8 mouse cellular contexts compared by ENCODE assay signal in genomic region chr7:97580843-97581214, GRCm38 (mm10). TPM values are rescaled to one million over a fixed set of nuclear protein-coding genes. Genes with fewer than 3 reads are reported as not detected.
DNase-seq lines count a peak whose midpoint lies in the region; ATAC-seq and TF ChIP-seq lines count a peak whose summit lies in the region.

No protein-coding gene starts in this region.

- peak; percentile 41; the same call in 1 of the 2 replicates for TF ChIP-seq CTCF in kidney, postnatal 0 days (IDR thresholded peaks at IDR 0.05; ENCODE audit: low read depth)

- peaks cover 3% of the 10 kb centered on the region; the same call in 1 of the 2 replicates for H3K36me3 ChIP-seq in heart, embryonic 12.5 days
- H3K36me3 ChIP-seq in kidney, postnatal 0 days (ENCODE audit: insufficient read depth, low read length) = no peaks in the 10 kb centered on the region
- H3K36me3 ChIP-seq in liver, embryonic 11.5 days (ENCODE audit: control insufficient read depth, insufficient read depth, low read length) = no peaks in the 10 kb centered on the region
- no peaks in the 10 kb centered on the region for H3K36me3 ChIP-seq in stomach, embryonic 16.5 days (ENCODE audit: control insufficient read depth, insufficient read depth, low read length)

- H3K27me3 ChIP-seq in heart, embryonic 12.5 days (replicated peaks) = no peaks in the 10 kb centered on the region
- H3K27me3 ChIP-seq in kidney, postnatal 0 days (ENCODE audit: insufficient read depth, low read length) = no peaks in the 10 kb centered on the region
- no peaks in the 10 kb centered on the region for H3K27me3 ChIP-seq in liver, embryonic 11.5 days (replicated peaks; ENCODE audit: control insufficient read depth, insufficient read depth, low read length)
- H3K27me3 ChIP-seq in stomach, embryonic 16.5 days (ENCODE audit: control insufficient read depth, insufficient read depth, low read length) = no peaks in the 10 kb centered on the region

- H3K4me2 ChIP-seq in heart, embryonic 12.5 days = peak overlapping the region; percentile 81
- peak overlapping the region; percentile 68 for H3K4me2 ChIP-seq in kidney, postnatal 0 days (ENCODE audit: low read length)
- H3K4me2 ChIP-seq in liver, embryonic 11.5 days = peak overlapping the region; percentile 92
- peak overlapping the region; percentile 67 for H3K4me2 ChIP-seq in stomach, embryonic 16.5 days (ENCODE audit: low read depth, low read length)

- peak overlapping the region; percentile 99 for H3K9ac ChIP-seq in heart, embryonic 12.5 days
- peak overlapping the region; percentile 97 for H3K9ac ChIP-seq in kidney, postnatal 0 days (ENCODE audit: low read depth, low read length)
- peak overlapping the region; percentile 99 for H3K9ac ChIP-seq in liver, embryonic 11.5 days (ENCODE audit: low read depth, low read length)
- peak overlapping the region; percentile 100 for H3K9ac ChIP-seq in stomach, embryonic 16.5 days (ENCODE audit: low read length)

- peak; percentile 93 for DNase-seq in CD4-positive, CD25-positive, alpha-beta regulatory T cell, adult 2 months (ENCODE audit: low read depth, low spot score)
- peak; percentile 96 for DNase-seq in brain, adult 2 months (ENCODE audit: low read depth, low spot score)
- DNase-seq in kidney, postnatal 0 days (ENCODE audit: low spot score) = peak; percentile 96
- no peak for DNase-seq in liver, embryonic 11.5 days (ENCODE audit: low spot score)
- DNase-seq in naive thymus-derived CD4-positive, alpha-beta T cell, adult 2 months (ENCODE audit: low read depth) = peak; percentile 91

- 0% methylated on average over 11 of the region's 11 CpGs for WGBS in heart, embryonic 12.5 days
- WGBS in kidney, postnatal 0 days = 0% methylated on average over 11 of the region's 11 CpGs
- WGBS in liver, embryonic 11.5 days = 1% methylated on average over 11 of the region's 11 CpGs
- 1% methylated on average over 11 of the region's 11 CpGs for WGBS in stomach, embryonic 16.5 days

- peak overlapping the region; percentile 99 for H3K27ac ChIP-seq in heart, embryonic 12.5 days (ENCODE audit: poor library complexity, severe bottlenecking)
- H3K27ac ChIP-seq in kidney, postnatal 0 days = peak overlapping the region; percentile 99
- peak overlapping the region; percentile 99 for H3K27ac ChIP-seq in liver, embryonic 11.5 days (ENCODE audit: low read depth, low read length)
- H3K27ac ChIP-seq in stomach, embryonic 16.5 days (ENCODE audit: low read length) = peak overlapping the region; percentile 98

- peaks cover 5% of the 10 kb centered on the region for H3K4me1 ChIP-seq in heart, embryonic 12.5 days (replicated peaks)
- no peaks in the 10 kb centered on the region; the same call in 1 of the 2 replicates for H3K4me1 ChIP-seq in kidney, postnatal 0 days (replicated peaks; ENCODE audit: insufficient read depth, low read length)
- H3K4me1 ChIP-seq in liver, embryonic 11.5 days (replicated peaks; ENCODE audit: control insufficient read depth, insufficient read depth, low read length) = no peaks in the 10 kb centered on the region
- peaks cover 7% of the 10 kb centered on the region for H3K4me1 ChIP-seq in stomach, embryonic 16.5 days (ENCODE audit: control insufficient read depth, insufficient read depth, low read length)

- peak; percentile 55 for ATAC-seq in erythroid progenitor cell, adult 5-6 weeks (replicated peaks; ENCODE audit: low FRiP score, poor library complexity, severe bottlenecking)
- peak; percentile 60 for ATAC-seq in heart, embryonic 12.5 days (ENCODE audit: insufficient number of reproducible peaks, low FRiP score)
- ATAC-seq in kidney, postnatal 0 days (replicated peaks; ENCODE audit: low FRiP score, low read depth) = peak; percentile 41
- ATAC-seq in liver, embryonic 11.5 days (replicated peaks; ENCODE audit: low FRiP score) = peak; percentile 67
- ATAC-seq in stomach, embryonic 16.5 days (ENCODE audit: insufficient read depth, low FRiP score) = peak; percentile 52

- peak overlapping the region; percentile 99 for H3K4me3 ChIP-seq in heart, embryonic 12.5 days
- H3K4me3 ChIP-seq in kidney, postnatal 0 days (replicated peaks; ENCODE audit: low read depth, low read length) = peak overlapping the region; percentile 98
- H3K4me3 ChIP-seq in liver, embryonic 11.5 days (ENCODE audit: low read depth, low read length) = peak overlapping the region; percentile 99
- H3K4me3 ChIP-seq in stomach, embryonic 16.5 days (replicated peaks; ENCODE audit: low read length) = peak overlapping the region; percentile 100

- H3K9me3 ChIP-seq in heart, embryonic 12.5 days (replicated peaks) = no peaks in the 10 kb centered on the region
- H3K9me3 ChIP-seq in kidney, postnatal 0 days (replicated peaks; ENCODE audit: low read length) = no peaks in the 10 kb centered on the region
- H3K9me3 ChIP-seq in liver, embryonic 11.5 days (ENCODE audit: control insufficient read depth, low read length) = peaks cover 3% of the 10 kb centered on the region; the same call in 1 of the 2 replicates
- no peaks in the 10 kb centered on the region for H3K9me3 ChIP-seq in stomach, embryonic 16.5 days (replicated peaks; ENCODE audit: control insufficient read depth, low read length)

RNA-seq across cellular contexts. Expression of gene Rsf1, which starts 1.1 kb away (rescaled TPM):
- total RNA-seq in erythroid progenitor cell, adult 5-6 weeks (2015; ENCODE audit: low replicate concordance) = 19.8 and 21.8 TPM in 2 replicates
- total RNA-seq in erythroid progenitor cell, adult 5-6 weeks (2017; ENCODE audit: low replicate concordance) = 39.3 and 46.8 TPM in 2 replicates
- 15.7 and 16.4 TPM in 2 replicates for polyA plus RNA-seq in heart, embryonic 12.5 days (2016; fragmentation: Nextera tagmentation; extraction: Ambion mirVana)
- polyA plus RNA-seq in kidney, postnatal 0 days (2015; fragmentation: Nextera tagmentation; extraction: Ambion mirVana) = 17.7 and 22.0 TPM in 2 replicates
- 14.5 and 14.8 TPM in 2 replicates for polyA plus RNA-seq in liver, embryonic 11.5 days (2014; fragmentation: Nextera tagmentation; extraction: Ambion mirVana)
- polyA plus RNA-seq in stomach, embryonic 16.5 days (2015; fragmentation: Nextera tagmentation; extraction: Ambion mirVana) = 16.8 and 17.4 TPM in 2 replicates

RNA-seq across cellular contexts. Expression of gene Aamdc, which starts 1.5 kb away (rescaled TPM):
- 14.8 and 24.7 TPM in 2 replicates for total RNA-seq in erythroid progenitor cell, adult 5-6 weeks (2015; ENCODE audit: low replicate concordance)
- 7.9 and 8.7 TPM in 2 replicates for total RNA-seq in erythroid progenitor cell, adult 5-6 weeks (2017; ENCODE audit: low replicate concordance)
- polyA plus RNA-seq in heart, embryonic 12.5 days (2016; fragmentation: Nextera tagmentation; extraction: Ambion mirVana) = 32.9 and 33.0 TPM in 2 replicates
- polyA plus RNA-seq in kidney, postnatal 0 days (2015; fragmentation: Nextera tagmentation; extraction: Ambion mirVana) = 59.7 and 61.4 TPM in 2 replicates
- polyA plus RNA-seq in liver, embryonic 11.5 days (2014; fragmentation: Nextera tagmentation; extraction: Ambion mirVana) = 24.5 and 25.3 TPM in 2 replicates
- polyA plus RNA-seq in stomach, embryonic 16.5 days (2015; fragmentation: Nextera tagmentation; extraction: Ambion mirVana) = 54.4 and 63.1 TPM in 2 replicates
